ENCODE assay signal across 13 mouse cellular contexts in the genomic region with DNA sequence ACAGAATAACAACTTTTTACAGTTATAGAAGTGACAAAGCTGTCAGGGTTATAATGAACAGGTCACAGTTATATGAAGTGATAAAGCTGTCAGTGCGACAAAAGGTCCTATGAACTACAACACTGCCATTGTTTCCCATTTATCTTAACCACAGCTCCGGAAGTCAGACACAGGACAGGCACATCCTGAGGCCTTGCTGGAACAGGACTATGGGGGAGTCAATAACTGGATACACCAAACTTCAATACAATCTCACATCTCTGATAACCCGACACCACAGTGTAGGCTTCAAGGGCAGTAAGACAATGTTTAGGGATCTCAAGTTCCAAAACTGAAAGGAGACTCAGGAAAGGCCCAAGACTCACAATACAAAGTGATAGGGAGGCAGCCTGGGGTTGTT. TPM values are rescaled to one million over a fixed set of nuclear protein-coding genes. Genes with fewer than 3 reads are reported as not detected.
DNase-seq lines count a peak whose midpoint lies in the region; ATAC-seq and TF ChIP-seq lines count a peak whose summit lies in the region.
"Had no signal": no experiment of that assay in that cellular context is flagged by ENCODE, and none has a peak within 500 bp of the region (broad histone marks: within the 10 kb centered on the region; RNA-seq: fewer than 3 reads in every experiment).

No protein-coding gene starts in this region.

- H3K27me3 ChIP-seq in heart, embryonic 11.5 days (ENCODE audit: control insufficient read depth, insufficient read depth, low read length) = no peaks in the 10 kb centered on the region
- H3K27me3 ChIP-seq in liver, embryonic 13.5 days = no peaks in the 10 kb centered on the region
- no peaks in the 10 kb centered on the region for H3K27me3 ChIP-seq in liver, embryonic 11.5 days (replicated peaks; ENCODE audit: control insufficient read depth, insufficient read depth, low read length)
- no peaks in the 10 kb centered on the region for H3K27me3 ChIP-seq in intestine, embryonic 16.5 days (replicated peaks; ENCODE audit: control insufficient read depth, insufficient read depth, low read length)
- no peaks in the 10 kb centered on the region for H3K27me3 ChIP-seq in stomach, postnatal 0 days (ENCODE audit: control insufficient read depth, insufficient read depth, low read length)
- H3K27me3 ChIP-seq: neural tube, embryonic 13.5 days had no signal

- no peaks in the 10 kb centered on the region for H3K9me3 ChIP-seq in heart, embryonic 11.5 days (replicated peaks; ENCODE audit: control insufficient read depth, low read length)
- no peaks in the 10 kb centered on the region for H3K9me3 ChIP-seq in liver, embryonic 13.5 days (replicated peaks)
- no peaks in the 10 kb centered on the region for H3K9me3 ChIP-seq in liver, embryonic 11.5 days (ENCODE audit: control insufficient read depth, low read length)
- no peaks in the 10 kb centered on the region for H3K9me3 ChIP-seq in intestine, embryonic 16.5 days (ENCODE audit: control insufficient read depth, low read length)
- no peaks in the 10 kb centered on the region for H3K9me3 ChIP-seq in stomach, postnatal 0 days (ENCODE audit: control insufficient read depth, low read length)
- H3K9me3 ChIP-seq: G1E; neural tube, embryonic 13.5 days had no signal

- TF ChIP-seq CTCF in stomach, postnatal 0 days (IDR thresholded peaks at IDR 0.05; ENCODE audit: low read depth) = no peak

- no peak overlapping the region for H3K27ac ChIP-seq in heart, embryonic 11.5 days (ENCODE audit: low read depth, low read length)
- H3K27ac ChIP-seq in liver, embryonic 13.5 days = no peak overlapping the region
- no peak overlapping the region for H3K27ac ChIP-seq in liver, embryonic 11.5 days (ENCODE audit: low read depth, low read length)
- H3K27ac ChIP-seq in intestine, embryonic 16.5 days (ENCODE audit: low read length) = peak overlapping the region; percentile 84
- H3K27ac ChIP-seq in stomach, postnatal 0 days (replicated peaks) = 0 out of 2 replicates have a peak overlapping the region, but pooled peaks have one; percentile 18
- H3K27ac ChIP-seq: neural tube, embryonic 13.5 days had no signal

- no peaks in the 10 kb centered on the region for H3K36me3 ChIP-seq in heart, embryonic 11.5 days (ENCODE audit: control insufficient read depth, insufficient read depth, low read length)
- no peaks in the 10 kb centered on the region for H3K36me3 ChIP-seq in liver, embryonic 13.5 days
- H3K36me3 ChIP-seq in liver, embryonic 11.5 days (ENCODE audit: control insufficient read depth, insufficient read depth, low read length) = no peaks in the 10 kb centered on the region
- no peaks in the 10 kb centered on the region for H3K36me3 ChIP-seq in intestine, embryonic 16.5 days (ENCODE audit: control insufficient read depth, insufficient read depth, low read length)
- H3K36me3 ChIP-seq in stomach, postnatal 0 days (ENCODE audit: control insufficient read depth, insufficient read depth, low read length) = no peaks in the 10 kb centered on the region
- H3K36me3 ChIP-seq: neural tube, embryonic 13.5 days had no signal

- intact Hi-C loops in heart, postnatal 14 days (cut with DNase I) = loop anchor here (5.0 kb wide), 1 partner anchor 273 kb away; no protein-coding TSS in a partner anchor

- no peak for TF ChIP-seq EP300 in stomach, postnatal 0 days (optimal IDR thresholded peaks at IDR 0.05)

- H3K9ac ChIP-seq in heart, embryonic 11.5 days (ENCODE audit: low read depth, low read length) = no peak overlapping the region
- no peak overlapping the region for H3K9ac ChIP-seq in liver, embryonic 13.5 days
- H3K9ac ChIP-seq in liver, embryonic 11.5 days (ENCODE audit: low read depth, low read length) = no peak overlapping the region
- H3K9ac ChIP-seq in intestine, embryonic 16.5 days (ENCODE audit: low read depth, low read length) = peak overlapping the region; percentile 35
- no peak overlapping the region for H3K9ac ChIP-seq in stomach, postnatal 0 days (ENCODE audit: low read length)
- H3K9ac ChIP-seq: forebrain, postnatal 0 days; neural tube, embryonic 13.5 days had no signal

- H3K4me3 ChIP-seq in heart, embryonic 11.5 days (ENCODE audit: low read depth, low read length) = no peak overlapping the region
- H3K4me3 ChIP-seq in liver, embryonic 13.5 days (replicated peaks) = no peak overlapping the region
- H3K4me3 ChIP-seq in liver, embryonic 11.5 days (ENCODE audit: low read depth, low read length) = no peak overlapping the region
- no peak overlapping the region for H3K4me3 ChIP-seq in intestine, embryonic 16.5 days (ENCODE audit: low read length)
- H3K4me3 ChIP-seq in stomach, postnatal 0 days (ENCODE audit: low read depth, low read length) = no peak overlapping the region
- H3K4me3 ChIP-seq: neural tube, embryonic 13.5 days had no signal

- H3K4me2 ChIP-seq in heart, embryonic 11.5 days = no peak overlapping the region
- no peak overlapping the region for H3K4me2 ChIP-seq in liver, embryonic 13.5 days
- no peak overlapping the region for H3K4me2 ChIP-seq in liver, embryonic 11.5 days
- no peak overlapping the region for H3K4me2 ChIP-seq in intestine, embryonic 16.5 days (ENCODE audit: low read depth, low read length)
- H3K4me2 ChIP-seq in stomach, postnatal 0 days (replicated peaks; ENCODE audit: low read depth) = no peak overlapping the region
- H3K4me2 ChIP-seq: neural tube, embryonic 13.5 days had no signal

- ATAC-seq in heart, embryonic 11.5 days (replicated peaks; ENCODE audit: insufficient number of reproducible peaks, low FRiP score, low TSS enrichment) = 0 out of 2 replicates have a peak, but pooled peaks have one; percentile 46
- 0 out of 2 replicates have a peak, but pooled peaks have one; percentile 29 for ATAC-seq in liver, embryonic 13.5 days (ENCODE audit: low read depth)
- no peak for ATAC-seq in liver, embryonic 11.5 days (replicated peaks; ENCODE audit: low FRiP score)
- no peak for ATAC-seq in intestine, embryonic 16.5 days
- ATAC-seq in stomach, postnatal 0 days (ENCODE audit: low FRiP score, low TSS enrichment) = no peak
- ATAC-seq: forebrain, postnatal 0 days had no signal

- 60% methylated on average over 3 of the region's 3 CpGs for WGBS in heart, embryonic 11.5 days (ENCODE audit: insufficient replicate concordance)
- 37% methylated on average over 3 of the region's 3 CpGs for WGBS in liver, embryonic 13.5 days (ENCODE audit: insufficient replicate concordance)
- WGBS in liver, embryonic 11.5 days = 60% methylated on average over 3 of the region's 3 CpGs
- WGBS in intestine, embryonic 16.5 days = 57% methylated on average over 3 of the region's 3 CpGs
- 66% methylated on average over 3 of the region's 3 CpGs for WGBS in stomach, postnatal 0 days

- H3K4me1 ChIP-seq in heart, embryonic 11.5 days (ENCODE audit: control insufficient read depth, insufficient read depth, low read length) = peaks cover 19% of the 10 kb centered on the region
- peaks cover 16% of the 10 kb centered on the region for H3K4me1 ChIP-seq in liver, embryonic 13.5 days (replicated peaks)
- peaks cover 7% of the 10 kb centered on the region; the same call in 1 of the 2 replicates for H3K4me1 ChIP-seq in liver, embryonic 11.5 days (replicated peaks; ENCODE audit: control insufficient read depth, insufficient read depth, low read length)
- H3K4me1 ChIP-seq in intestine, embryonic 16.5 days (ENCODE audit: control insufficient read depth, insufficient read depth, low read length) = peaks cover 19% of the 10 kb centered on the region
- no peaks in the 10 kb centered on the region for H3K4me1 ChIP-seq in stomach, postnatal 0 days (replicated peaks; ENCODE audit: control insufficient read depth, insufficient read depth)
- H3K4me1 ChIP-seq: neural tube, embryonic 13.5 days had no signal

- no peak for DNase-seq in heart, postnatal 14 days
- DNase-seq in liver, embryonic 13.5 days = no peak
- no peak for DNase-seq in liver, embryonic 11.5 days (ENCODE audit: low spot score)
- no peak for DNase-seq in stomach, postnatal 0 days (ENCODE audit: low spot score)
- no peak for DNase-seq in B cell, adult 2 months
- no peak for DNase-seq in left cerebral cortex, adult 18-20 months (ENCODE audit: low spot score in 2 of 2)
- DNase-seq: adrenal gland, postnatal 36 days; forebrain, postnatal 0 days; thymus, adult 18-20 months had no signal

RNA-seq across cellular contexts. Expression of gene Ttc7b, which starts 45.1 kb away (rescaled TPM):
- polyA plus RNA-seq in heart, embryonic 11.5 days (2014; fragmentation: Nextera tagmentation; extraction: Ambion mirVana) = 9.7 and 11.4 TPM in 2 replicates
- total RNA-seq in heart, postnatal 14 days (2021) = 10 to 100 TPM; 65.8 to 73.1 TPM
- 1.1 and 1.2 TPM in 2 replicates for polyA plus RNA-seq in liver, embryonic 13.5 days (2015; fragmentation: Nextera tagmentation; extraction: Ambion mirVana)
- polyA plus RNA-seq in liver, embryonic 11.5 days (2014; fragmentation: Nextera tagmentation; extraction: Ambion mirVana) = 5.6 and 6.2 TPM in 2 replicates
- 2.4 and 2.8 TPM in 2 replicates for polyA plus RNA-seq in intestine, embryonic 16.5 days (2015; fragmentation: Nextera tagmentation; extraction: Ambion mirVana)
- 2.4 and 3.4 TPM in 2 replicates for polyA plus RNA-seq in stomach, postnatal 0 days (2015; fragmentation: Nextera tagmentation; extraction: Ambion mirVana)
- total RNA-seq in left cerebral cortex, adult 18-20 months (2021) = 100 to 1,000 TPM; 220 to 240 TPM

Comparison
In these comparisons a context has a peak if more than half of its experiments do, and no peak if none do; other contexts are left out.
1. ATAC-seq: peak in heart, embryonic 11.5 days (single experiment) and liver, embryonic 13.5 days (single experiment); none in liver, embryonic 11.5 days (single experiment), intestine, embryonic 16.5 days (single experiment) and stomach, postnatal 0 days (single experiment).
2. H3K27ac ChIP-seq: peak in intestine, embryonic 16.5 days (single experiment) and stomach, postnatal 0 days (single experiment); none in heart, embryonic 11.5 days (single experiment), liver, embryonic 13.5 days (single experiment) and liver, embryonic 11.5 days (single experiment).